Mouse (Mus musculus): ENCODE measurements around the gene Kcnj15.

Gene Kcnj15

DNA sequence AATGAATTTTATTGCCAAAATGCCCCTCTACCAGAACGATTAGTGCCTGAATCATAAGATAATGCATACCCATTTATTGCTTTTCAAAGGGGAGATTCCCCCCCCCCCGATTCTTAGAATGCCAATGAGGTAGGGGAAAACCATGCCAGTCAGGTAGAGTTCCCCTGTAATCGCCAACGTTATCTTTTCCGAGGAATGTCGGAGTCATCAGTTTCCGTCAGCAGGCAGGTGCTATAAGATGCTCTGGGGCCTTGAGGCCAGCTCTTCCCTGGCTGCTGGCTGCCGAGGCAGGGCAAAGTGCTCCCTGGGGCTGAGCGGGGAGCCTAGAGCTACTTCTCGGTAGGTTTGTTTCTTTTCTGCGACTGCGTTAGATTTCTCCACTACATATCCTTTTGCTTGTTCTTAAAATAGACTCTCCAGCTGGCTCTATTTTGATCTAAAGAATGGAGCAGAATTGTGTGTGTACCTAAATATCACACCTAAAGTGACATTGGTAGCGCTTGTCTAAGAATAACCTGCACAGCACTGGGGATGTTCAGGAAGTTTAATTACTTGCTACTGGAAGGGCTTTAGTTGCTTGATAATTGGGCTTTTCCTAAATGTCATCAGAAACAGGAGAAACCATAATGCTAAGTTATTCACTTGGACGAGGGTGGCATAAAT is 35.6 kb downstream of the Kcnj15 start:
- no peak for DNase-seq

DNA sequence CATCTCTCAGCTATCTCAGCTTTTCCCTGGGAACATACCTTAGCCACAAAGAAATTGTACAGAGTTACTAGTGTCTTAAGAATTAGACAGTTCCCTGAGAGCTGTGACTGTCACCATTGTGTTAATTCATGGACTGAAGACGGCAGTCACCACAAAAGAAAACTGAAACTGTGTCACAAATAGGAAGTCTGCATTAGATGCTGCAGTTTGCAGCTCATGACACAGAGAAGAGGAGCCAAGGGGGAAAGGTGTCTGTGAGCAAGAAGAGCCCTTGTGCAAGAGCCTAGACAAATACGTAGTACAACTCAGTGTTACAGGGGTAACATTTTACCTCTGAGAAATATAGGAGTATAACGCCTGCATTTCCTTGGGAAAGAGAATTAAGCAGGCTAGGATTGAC is 40.3 kb downstream of the Kcnj15 start:
- DNase-seq, result no peak

DNA sequence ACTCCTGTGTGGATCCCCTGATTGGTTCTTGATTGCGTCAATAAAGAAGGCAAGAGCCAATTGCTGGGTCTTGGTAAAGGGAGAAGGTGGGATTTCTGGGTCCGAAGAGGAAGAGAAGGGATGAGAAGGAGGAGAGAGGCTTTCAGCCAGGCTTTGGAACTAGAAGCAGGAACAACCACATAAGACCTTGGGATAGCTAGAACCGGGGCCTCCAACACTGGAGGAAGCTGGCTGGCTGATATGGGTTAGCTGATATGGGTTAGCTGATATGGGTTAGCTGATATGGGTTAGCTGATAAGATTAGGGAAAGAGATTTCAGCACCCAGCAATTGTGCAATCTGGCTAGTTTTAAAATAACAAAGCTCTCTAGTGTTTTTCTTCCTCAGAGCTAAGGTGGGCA is 44.3 kb downstream of the Kcnj15 start:
- DNase-seq, result no peak

DNA sequence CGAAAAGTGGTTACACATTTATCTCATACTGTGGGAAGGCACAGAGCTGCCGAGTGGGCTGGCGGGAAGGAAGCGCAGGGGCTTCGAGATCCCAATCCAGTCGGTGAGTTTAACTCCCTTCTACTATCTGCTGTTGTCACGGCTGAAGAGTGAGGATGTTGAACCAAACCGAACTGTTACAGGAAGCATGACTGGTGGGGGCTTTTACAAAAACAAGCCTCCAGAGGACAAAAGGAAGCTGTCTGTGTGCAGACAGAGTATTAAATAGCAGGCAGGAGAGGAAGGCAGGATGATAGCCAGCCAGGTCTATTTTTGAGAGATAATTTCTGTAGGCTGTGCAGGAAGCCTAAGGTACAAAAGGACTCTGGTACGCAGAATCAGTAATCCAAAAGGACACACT is 46.3 kb downstream of the Kcnj15 start:
- DNase-seq, result no peak

DNA sequence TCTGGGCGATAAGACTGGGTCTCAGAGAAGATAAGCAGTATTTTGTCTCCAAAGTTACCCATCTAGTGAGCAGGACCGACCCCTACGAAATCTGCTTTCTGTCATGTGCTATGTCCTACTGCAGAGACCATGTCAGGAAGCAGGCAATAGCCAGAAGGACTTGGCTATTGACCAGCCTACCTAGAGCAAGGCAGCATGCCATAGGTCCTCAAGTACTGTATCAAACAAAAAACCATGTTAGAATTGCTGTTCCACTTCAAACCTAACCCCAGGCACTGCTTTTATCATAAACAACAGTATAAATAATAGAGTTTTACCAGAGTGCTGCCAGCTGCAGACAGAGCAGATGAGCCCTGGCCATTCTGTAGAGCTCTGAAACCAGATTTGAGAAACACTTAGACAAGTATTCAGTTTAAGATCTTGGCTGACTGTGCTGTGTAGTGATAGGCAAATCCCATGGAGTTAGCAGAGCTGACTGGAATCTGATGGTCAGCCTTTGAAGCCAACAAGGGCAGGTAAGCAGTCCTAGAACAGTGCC is 50.5 kb downstream of the Kcnj15 start:
- DNase-seq, result no peak

DNA sequence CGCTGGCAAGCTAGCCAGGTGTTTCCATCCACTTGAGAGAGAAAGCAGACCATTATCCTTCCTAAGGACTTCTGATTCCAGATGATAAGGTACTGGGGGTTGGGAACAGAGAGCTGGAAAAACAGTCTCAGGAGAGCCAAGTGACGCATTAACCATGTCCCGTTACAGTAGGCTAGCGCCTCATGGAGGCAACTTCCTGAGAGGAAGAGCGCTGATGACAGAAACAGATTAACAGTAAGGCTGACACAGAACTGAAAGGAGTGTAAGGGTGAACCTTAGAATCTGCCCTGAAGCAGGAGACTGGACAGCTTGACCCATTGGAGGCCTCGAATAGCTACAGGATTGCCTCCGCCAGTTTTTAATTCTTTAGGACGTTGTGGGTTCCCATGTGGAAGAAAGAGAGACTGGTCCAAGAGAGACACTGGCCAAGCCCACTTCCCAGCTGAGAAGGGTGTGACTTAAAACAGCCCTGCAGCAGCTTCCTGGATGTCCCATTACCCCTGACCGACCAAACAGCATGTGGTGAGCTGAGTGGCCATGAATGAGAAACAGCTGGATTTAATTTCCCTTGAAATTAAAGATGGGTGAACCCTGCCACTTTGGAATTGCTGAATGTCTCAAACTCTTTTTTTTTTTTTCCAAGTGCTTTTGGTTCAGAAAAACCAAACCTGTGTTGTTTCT is 64.7 kb downstream of the Kcnj15 start:
- DNase-seq, result peak; percentile 65

DNA sequence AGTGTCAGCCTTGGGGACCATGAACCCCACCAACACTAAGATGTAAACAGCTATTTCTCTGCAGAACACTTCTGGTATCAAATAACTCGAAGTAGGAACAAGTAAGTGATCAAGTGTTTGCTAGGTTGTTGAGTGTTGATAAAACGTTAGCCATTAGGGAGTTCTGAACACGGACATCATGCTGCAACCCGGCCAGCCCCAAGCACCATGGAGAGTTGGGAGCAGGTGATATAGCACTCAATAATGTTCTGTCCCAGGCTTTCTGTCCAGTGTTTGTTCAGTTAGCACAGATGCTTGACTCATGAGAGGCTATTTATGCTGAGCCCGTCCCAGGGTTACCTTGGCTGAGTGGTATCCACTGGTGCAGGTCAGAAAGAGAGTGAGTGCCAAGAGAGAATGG is 74.8 kb downstream of the Kcnj15 start:
- DNase-seq, result no peak

DNA sequence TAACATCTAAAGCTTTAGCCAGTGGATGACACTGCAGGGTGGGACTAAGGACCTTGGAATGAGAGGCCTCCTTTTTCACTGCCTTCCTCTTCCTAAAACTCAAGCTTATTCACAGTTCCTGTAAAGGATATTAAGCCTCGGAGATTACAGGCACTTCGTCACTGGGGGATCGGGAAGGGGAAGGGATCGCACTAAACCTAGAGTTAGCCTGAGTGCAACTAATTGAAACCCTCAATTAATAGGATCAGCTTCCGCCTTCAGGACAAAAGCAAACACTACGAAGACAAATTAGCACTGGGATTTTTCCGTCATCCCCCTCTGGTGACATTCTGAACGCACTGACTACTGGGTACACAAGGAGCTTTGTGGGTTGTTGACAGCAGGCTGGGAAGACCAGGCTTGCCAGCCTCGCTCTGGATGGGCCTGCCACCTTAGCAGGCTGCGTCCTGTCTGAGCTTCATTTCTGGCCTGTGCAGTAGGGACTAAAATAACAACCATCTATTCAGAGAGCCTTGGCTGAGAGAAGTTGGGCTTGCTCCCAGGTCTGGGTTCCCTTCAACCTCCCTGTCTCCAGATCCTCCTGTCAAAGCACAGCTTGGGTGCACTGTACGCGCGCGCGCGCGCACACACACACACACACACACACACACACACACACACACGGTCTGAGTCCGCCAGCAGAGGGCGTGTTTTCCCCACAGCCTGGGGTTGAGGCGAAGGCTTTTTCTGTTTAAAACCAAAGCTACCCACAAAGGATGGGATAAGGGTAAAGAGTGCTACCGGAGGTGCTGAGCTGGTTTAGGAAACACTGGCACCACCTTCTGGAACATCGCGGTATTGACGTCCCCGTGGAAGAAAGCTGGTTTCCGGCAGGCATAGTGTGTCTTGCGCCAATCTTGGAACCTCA is 83.8 kb downstream of the Kcnj15 start:
- peak; percentile 84 for DNase-seq

DNA sequence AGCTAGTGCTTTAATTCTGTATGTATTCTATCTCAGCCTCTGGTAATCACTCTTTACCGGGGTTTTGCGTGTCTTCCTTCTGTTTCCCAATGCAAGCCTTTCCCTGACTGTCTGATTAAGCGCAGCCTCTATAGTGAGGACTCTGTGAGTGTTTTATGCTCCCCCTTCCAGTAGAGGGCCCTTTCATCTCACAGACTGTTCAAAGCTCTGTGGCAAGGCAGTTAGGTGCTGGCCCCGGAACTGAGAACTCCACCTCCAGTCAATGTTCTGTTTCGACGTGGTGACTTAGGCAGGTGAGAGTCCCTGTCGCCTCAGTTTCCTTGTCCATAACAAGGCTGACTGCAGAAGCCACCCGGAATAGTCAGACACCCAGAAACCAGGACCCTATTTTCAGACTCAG is 84.7 kb downstream of the Kcnj15 start:
- DNase-seq, result no peak

DNA sequence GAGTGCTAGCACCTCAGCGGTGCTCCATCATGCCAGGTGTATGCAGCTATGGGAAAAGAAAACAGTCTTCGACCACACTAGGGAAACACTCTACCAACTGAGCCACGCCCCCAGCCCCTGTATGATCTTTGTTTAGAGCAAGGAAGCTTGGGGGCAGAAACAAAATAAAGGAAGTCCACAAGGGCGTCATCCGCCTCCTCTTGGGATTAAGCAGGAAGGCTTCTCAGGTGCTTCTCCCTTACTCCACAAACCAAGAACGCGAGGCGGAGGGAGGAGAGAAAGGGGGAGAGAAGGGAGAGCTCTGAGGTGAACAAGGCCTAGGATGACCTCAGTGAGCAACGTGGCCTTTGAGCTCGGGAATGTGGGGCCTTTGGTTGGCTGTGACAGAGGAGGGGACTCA is 87.6 kb downstream of the Kcnj15 start:
- DNase-seq, result no peak

DNA sequence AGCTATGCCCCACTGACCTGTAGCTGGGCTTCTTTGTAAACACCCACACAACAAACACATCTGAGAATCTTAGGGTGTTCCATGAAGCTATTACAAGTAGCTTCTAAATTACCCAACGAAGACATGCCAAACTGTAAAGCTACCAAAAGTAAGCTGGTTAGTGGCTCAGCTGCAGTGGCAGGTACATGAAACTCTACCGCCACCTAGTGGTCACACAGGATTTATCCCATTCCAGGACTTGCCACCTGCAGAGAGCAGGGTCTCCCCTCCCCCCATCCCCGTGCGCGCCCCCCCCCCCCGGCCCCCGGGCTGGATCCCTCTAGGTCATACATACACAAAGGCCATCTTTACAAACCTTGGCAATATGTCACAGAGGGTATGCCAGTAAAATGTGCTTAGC is 88.5 kb downstream of the Kcnj15 start:
- peak; percentile 84 for DNase-seq

DNA sequence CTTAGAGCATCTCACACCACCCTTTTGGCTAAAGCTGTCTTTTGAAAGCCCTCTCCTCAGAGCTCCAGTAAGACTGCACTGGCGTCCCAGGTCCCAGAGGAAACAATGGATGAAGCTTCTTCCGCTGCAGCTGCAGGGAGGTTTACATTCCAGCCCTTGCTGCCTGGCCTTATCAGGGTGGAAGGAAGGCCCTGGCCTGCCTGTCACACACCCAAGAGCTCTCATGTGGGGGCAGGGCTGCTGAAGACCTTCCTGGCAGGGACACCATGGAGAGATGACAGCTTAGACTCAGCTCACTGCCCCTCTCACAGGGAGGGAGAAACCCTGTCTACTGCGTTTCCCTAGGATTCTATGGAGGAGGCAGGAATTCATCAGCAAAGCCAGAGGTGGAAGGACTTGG is 89.8 kb downstream of the Kcnj15 start:
- peak; percentile 35 for DNase-seq

DNA sequence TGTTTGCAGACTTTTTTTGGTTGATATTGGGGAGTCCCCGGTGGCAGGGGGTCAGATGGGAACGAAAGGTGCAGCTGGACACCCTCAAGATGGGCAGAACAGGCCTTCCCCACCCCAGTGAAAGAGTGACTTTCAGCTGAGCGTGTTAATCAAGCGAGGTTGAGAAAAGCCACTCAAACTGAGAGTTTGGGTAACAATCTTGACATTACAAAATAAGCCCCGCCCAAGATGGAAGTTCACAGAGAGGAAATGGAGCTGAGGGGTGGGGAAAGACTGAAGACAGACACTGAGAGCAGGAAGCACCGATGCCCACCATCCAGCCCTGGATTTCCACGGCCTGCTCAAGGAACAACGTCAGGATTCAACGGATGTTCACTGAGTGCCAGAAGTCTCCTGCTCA is 91.2 kb downstream of the Kcnj15 start:
- no peak for DNase-seq

DNA sequence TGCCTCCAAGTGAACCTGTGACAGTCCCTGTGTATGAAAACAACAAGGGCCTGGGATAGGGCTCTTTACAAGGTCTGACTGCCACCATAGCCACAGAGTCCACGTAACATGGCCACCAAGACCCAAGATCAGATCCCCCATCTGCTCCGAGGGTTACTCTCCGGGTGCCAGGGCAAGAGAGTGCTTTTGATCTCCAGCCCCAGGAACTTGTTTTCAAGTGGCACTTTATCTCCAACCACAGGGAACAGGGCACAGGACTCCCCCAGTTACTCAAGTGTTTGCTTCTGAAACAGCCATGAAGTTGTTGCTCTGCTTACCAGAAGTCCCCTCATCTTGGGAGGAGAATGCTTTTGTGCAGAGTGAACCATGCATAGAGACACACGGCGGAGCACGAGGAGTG is 92.0 kb downstream of the Kcnj15 start:
- DNase-seq, result no peak

DNA sequence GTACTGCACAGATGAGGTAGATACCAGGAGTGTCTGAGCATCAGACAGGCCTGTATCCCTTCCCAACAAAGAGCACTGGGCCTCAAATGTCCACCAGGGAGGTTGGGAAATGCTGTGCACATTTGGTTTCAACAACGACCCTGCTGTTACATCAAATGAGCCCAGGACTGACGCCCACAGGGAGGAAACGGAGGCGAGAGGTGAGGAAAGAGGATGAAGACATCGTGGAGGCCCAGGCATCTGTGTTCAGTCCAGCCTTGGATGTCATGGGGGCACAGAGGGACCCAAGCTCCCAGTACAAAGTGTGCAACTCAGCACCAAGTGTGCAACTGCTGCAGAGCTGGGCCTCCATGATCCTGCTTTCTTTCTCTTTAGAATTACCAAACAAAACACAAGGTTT is 92.4 kb downstream of the Kcnj15 start:
- no peak for DNase-seq
